Mouse (Mus musculus) neural tube, embryonic 13.5 days (tissue): ENCODE measurements around the gene Tcp10a. TPM values are rescaled to one million over a fixed set of nuclear protein-coding genes. Genes with fewer than 3 reads are reported as not detected.
"Not testable (repeated sequence)": the region's sequence is repeated elsewhere in the genome, so short reads cannot be mapped to it uniquely, and the experiment has no call there.

Experiments
- ATAC-seq: fragments of 200-750 bp; cut with Nextera tagmentation; 2 replicates; pipeline ENCODE4 v1.8.0; 2017; ENCODE audit warnings: low read depth, mild to moderate bottlenecking, moderate TSS enrichment, moderate library complexity
- H3K27ac ChIP-seq: fragments of 300-500 bp; sonication (generic); replicated peaks from 2 replicates; pipeline ENCODE4 v1.5.1; 2015; ENCODE audit warnings: moderate library complexity, mild to moderate bottlenecking, inconsistent platforms
- H3K27me3 ChIP-seq: fragments of 300-500 bp; sonication (generic); 2 replicates; pipeline ENCODE4 v1.6.1; 2015; ENCODE audit warnings: mild to moderate bottlenecking, inconsistent platforms
- H3K36me3 ChIP-seq: fragments of 300-500 bp; sonication (generic); 2 replicates; pipeline ENCODE4 v1.6.1; 2015; ENCODE audit warnings: mild to moderate bottlenecking, inconsistent platforms
- H3K4me1 ChIP-seq: fragments of 300-500 bp; sonication (generic); replicated peaks from 2 replicates; pipeline ENCODE4 v1.6.1; 2015; ENCODE audit warnings: inconsistent platforms
- H3K4me2 ChIP-seq: fragments of 300-500 bp; sonication (generic); 2 replicates; pipeline ENCODE4 v1.6.1; 2015; ENCODE audit warnings: inconsistent platforms, mild to moderate bottlenecking, moderate library complexity
- H3K4me3 ChIP-seq: fragments of 300-500 bp; sonication (generic); 2 replicates; pipeline ENCODE4 v1.5.1; 2015; ENCODE audit warnings: mild to moderate bottlenecking, inconsistent platforms
- H3K9ac ChIP-seq: fragments of 300-500 bp; sonication (generic); 2 replicates; pipeline ENCODE4 v1.6.1; 2015; ENCODE audit warnings: moderate library complexity, mild to moderate bottlenecking, inconsistent platforms
- H3K9me3 ChIP-seq: fragments of 300-500 bp; sonication (generic); 2 replicates; pipeline ENCODE4 v1.6.1; 2016; ENCODE audit warnings: inconsistent platforms
- WGBS: fragments of 180-500 bp; shearing (Covaris S2); methylation state at CpG from one replicate; pipeline ENCODE4 v1.1.7; 2015; 5-methylcytosine and 5-hydroxymethylcytosine counted together
- polyA plus RNA-seq: library from polyadenylated mRNA; unstranded; fragments of >200 nt; fragmentation: Nextera tagmentation; extraction: Ambion mirVana; gene quantifications from 2 replicates; pipeline ENCODE4 v1.2.1, GENCODE M21; 2015

Tcp10a gene
- polyA plus RNA-seq, 1 experiment from 2014 or later = 0.08 TPM

- H3K4me1 ChIP-seq, H3K27ac ChIP-seq, H3K36me3 ChIP-seq, ATAC-seq, H3K9me3 ChIP-seq, H3K4me3 ChIP-seq, H3K9ac ChIP-seq, H3K27me3 ChIP-seq, H3K4me2 ChIP-seq: not testable (repeated sequence)
- 69% methylated on average over 3 of the region's 5 CpGs for WGBS
Measured at GRCm38 (mm10) chr17:7332745-7333144, 8.3 kb downstream of the Tcp10a start.

GRCm38 (mm10) chr17:7337381-7337780 lies 12.9 kb downstream of the Tcp10a start:
- not testable (repeated sequence) for ATAC-seq, H3K4me3 ChIP-seq, H3K9ac ChIP-seq, H3K4me1 ChIP-seq, H3K27me3 ChIP-seq, H3K36me3 ChIP-seq, H3K27ac ChIP-seq, H3K4me2 ChIP-seq, H3K9me3 ChIP-seq
- 81% methylated on average over 8 of the region's 9 CpGs for WGBS

- WGBS = 67% methylated on average over 2 of the region's 3 CpGs
Measured at GRCm38 (mm10) chr17:7348765-7349164, 24.3 kb downstream of the Tcp10a start.

GRCm38 (mm10) chr17:7352596-7352995 lies 28.1 kb downstream of the Tcp10a start, which contains the start of gene Ttll2:
Ttll2 (minus strand) TSS chr17:7352696.
- not testable (repeated sequence) for H3K4me1 ChIP-seq, H3K9ac ChIP-seq, H3K4me3 ChIP-seq, H3K27me3 ChIP-seq, H3K36me3 ChIP-seq, ATAC-seq, H3K4me2 ChIP-seq, H3K27ac ChIP-seq, H3K9me3 ChIP-seq
- WGBS = 87% methylated on average over 1 of the region's 1 CpGs

More at GRCm38 (mm10) chr17:7348765-7349164, 24.3 kb downstream of the Tcp10a start:
- not testable (repeated sequence) for H3K27me3 ChIP-seq, H3K4me1 ChIP-seq, H3K9ac ChIP-seq, H3K36me3 ChIP-seq, H3K27ac ChIP-seq, ATAC-seq, H3K4me3 ChIP-seq, H3K4me2 ChIP-seq, H3K9me3 ChIP-seq

GRCm38 (mm10) chr17:7359806-7360205 lies 35.4 kb downstream of the Tcp10a start:
- H3K4me3 ChIP-seq, ATAC-seq, H3K9me3 ChIP-seq, H3K4me1 ChIP-seq, H3K27ac ChIP-seq, H3K27me3 ChIP-seq, H3K4me2 ChIP-seq, H3K9ac ChIP-seq, H3K36me3 ChIP-seq: not testable (repeated sequence)
- WGBS = 82% methylated on average over 4 of the region's 4 CpGs

- 80% methylated on average over 9 of the region's 9 CpGs for WGBS
- not testable (repeated sequence) for H3K9me3 ChIP-seq, ATAC-seq, H3K27ac ChIP-seq, H3K4me1 ChIP-seq, H3K4me2 ChIP-seq, H3K27me3 ChIP-seq, H3K4me3 ChIP-seq, H3K36me3 ChIP-seq, H3K9ac ChIP-seq
Measured at GRCm38 (mm10) chr17:7360749-7361465, 36.5 kb downstream of the Tcp10a start.

GRCm38 (mm10) chr17:7365615-7366014 lies 41.2 kb downstream of the Tcp10a start:
- not testable (repeated sequence) for H3K4me3 ChIP-seq, H3K27ac ChIP-seq, H3K4me2 ChIP-seq, ATAC-seq, H3K36me3 ChIP-seq, H3K9ac ChIP-seq, H3K27me3 ChIP-seq, H3K9me3 ChIP-seq, H3K4me1 ChIP-seq
- no CpG with 5 or more reads among the region's 3 CpGs for WGBS

- 13% methylated on average over 1 of the region's 1 CpGs for WGBS
- H3K4me2 ChIP-seq = not testable (repeated sequence)
Measured at GRCm38 (mm10) chr17:7366265-7366664, 41.8 kb downstream of the Tcp10a start.

GRCm38 (mm10) chr17:7366676-7367374 lies 42.4 kb downstream of the Tcp10a start:
- not testable (repeated sequence) for H3K9ac ChIP-seq, H3K4me3 ChIP-seq, H3K4me1 ChIP-seq, H3K27me3 ChIP-seq, H3K9me3 ChIP-seq, H3K27ac ChIP-seq, H3K36me3 ChIP-seq, H3K4me2 ChIP-seq
- 20% methylated on average over 5 of the region's 7 CpGs for WGBS
- peak; percentile 88 for ATAC-seq

More at GRCm38 (mm10) chr17:7366265-7366664, 41.8 kb downstream of the Tcp10a start:
- H3K36me3 ChIP-seq, H3K9ac ChIP-seq, H3K9me3 ChIP-seq, H3K27ac ChIP-seq, H3K4me1 ChIP-seq, H3K4me3 ChIP-seq, H3K27me3 ChIP-seq: not testable (repeated sequence)
- peak; percentile 34; the same call in 1 of the 2 replicates for ATAC-seq

GRCm38 (mm10) chr17:7369401-7369800 lies 45.0 kb downstream of the Tcp10a start:
- H3K9ac ChIP-seq, H3K36me3 ChIP-seq, ATAC-seq, H3K27ac ChIP-seq, H3K27me3 ChIP-seq, H3K9me3 ChIP-seq, H3K4me2 ChIP-seq, H3K4me1 ChIP-seq, H3K4me3 ChIP-seq: not testable (repeated sequence)
- 85% methylated on average over 6 of the region's 6 CpGs for WGBS

GRCm38 (mm10) chr17:7371879-7372278 lies 47.4 kb downstream of the Tcp10a start, which contains the start of gene Gm49630:
Gm49630 (minus strand) TSS chr17:7371979.
- H3K4me2 ChIP-seq, H3K4me1 ChIP-seq, ATAC-seq, H3K27ac ChIP-seq, H3K27me3 ChIP-seq, H3K9me3 ChIP-seq, H3K9ac ChIP-seq, H3K36me3 ChIP-seq, H3K4me3 ChIP-seq: not testable (repeated sequence)
- WGBS = 100% methylated on average over 1 of the region's 5 CpGs

- not testable (repeated sequence) for H3K4me2 ChIP-seq, H3K9ac ChIP-seq, H3K4me1 ChIP-seq, H3K9me3 ChIP-seq, H3K27me3 ChIP-seq, H3K36me3 ChIP-seq, H3K4me3 ChIP-seq, H3K27ac ChIP-seq
- 100% methylated on average over 1 of the region's 3 CpGs for WGBS
- ATAC-seq = peak; percentile 40; the same call in 1 of the 2 replicates
Measured at GRCm38 (mm10) chr17:7376951-7377700, 52.7 kb downstream of the Tcp10a start.
